ENCODE assay signal across 9 mouse cellular contexts in genomic region chr4:138597904-138598347, GRCm38 (mm10). TPM values are rescaled to one million over a fixed set of nuclear protein-coding genes. Genes with fewer than 3 reads are reported as not detected.
DNase-seq lines count a peak whose midpoint lies in the region; ATAC-seq and TF ChIP-seq lines count a peak whose summit lies in the region.
"Had no signal": no experiment of that assay in that cellular context is flagged by ENCODE, and none has a peak within 500 bp of the region (broad histone marks: within the 10 kb centered on the region; RNA-seq: fewer than 3 reads in every experiment).

No protein-coding gene starts in this region.

- peak; percentile 50 for DNase-seq in gastrocnemius, postnatal 10 days
- no peak for DNase-seq in gastrocnemius, postnatal 25 days
- peak; percentile 14 for DNase-seq in MEL (ENCODE audit: low read depth, low spot score)
- peak; percentile 80 for DNase-seq in embryonic facial prominence, embryonic 10.5 days (ENCODE audit: low spot score)
- peak; percentile 60 for DNase-seq in kidney, postnatal 0 days (ENCODE audit: low spot score)
- peak; percentile 93 for DNase-seq in midbrain, embryonic 11.5 days (ENCODE audit: low spot score, missing footprints)
- peak; percentile 9 for DNase-seq in splenic B cell, adult 2 months (ENCODE audit: low read depth, low spot score)
- no peak for DNase-seq in spleen, adult 18-20 months

- no peaks in the 10 kb centered on the region for H3K27me3 ChIP-seq in MEL (ENCODE audit: control insufficient read depth in 1 of 2, insufficient read depth in 2 of 2, low read length in 2 of 2)
- no peaks in the 10 kb centered on the region for H3K27me3 ChIP-seq in embryonic facial prominence, embryonic 10.5 days (replicated peaks; ENCODE audit: low read depth, poor library complexity, severe bottlenecking)
- H3K27me3 ChIP-seq in kidney, postnatal 0 days (ENCODE audit: insufficient read depth, low read length), result no peaks in the 10 kb centered on the region
- H3K27me3 ChIP-seq in midbrain, embryonic 11.5 days (ENCODE audit: control insufficient read depth, insufficient read depth, low read length), result no peaks in the 10 kb centered on the region
- H3K27me3 ChIP-seq in splenic B cell, adult 2 months (ENCODE audit: control insufficient read depth, insufficient read depth, low read length, poor library complexity, severe bottlenecking), result no peaks in the 10 kb centered on the region; the same call in 1 of the 2 replicates

- no peaks in the 10 kb centered on the region for H3K36me3 ChIP-seq in MEL (ENCODE audit: control insufficient read depth in 1 of 2, insufficient read depth in 2 of 2, low read length in 2 of 2)
- no peaks in the 10 kb centered on the region for H3K36me3 ChIP-seq in embryonic facial prominence, embryonic 10.5 days (replicated peaks)
- no peaks in the 10 kb centered on the region for H3K36me3 ChIP-seq in kidney, postnatal 0 days (ENCODE audit: insufficient read depth, low read length)
- no peaks in the 10 kb centered on the region for H3K36me3 ChIP-seq in midbrain, embryonic 11.5 days (ENCODE audit: control insufficient read depth, insufficient read depth, low read length)
- H3K36me3 ChIP-seq in splenic B cell, adult 2 months (ENCODE audit: control insufficient read depth, insufficient read depth, low read length, poor library complexity, severe bottlenecking), result no peaks in the 10 kb centered on the region

- no peak overlapping the region for H3K4me3 ChIP-seq in MEL (ENCODE audit: control insufficient read depth in 1 of 2, insufficient read depth in 1 of 2, low read depth in 2 of 2, low read length in 2 of 2)
- no peak overlapping the region for H3K4me3 ChIP-seq in embryonic facial prominence, embryonic 10.5 days
- no peak overlapping the region for H3K4me3 ChIP-seq in kidney, postnatal 0 days (replicated peaks; ENCODE audit: low read depth, low read length)
- no peak overlapping the region for H3K4me3 ChIP-seq in midbrain, embryonic 11.5 days (ENCODE audit: low read depth, low read length)

- no peak for TF ChIP-seq EP300 in MEL (IDR thresholded peaks at IDR 0.05; ENCODE audit: low read depth in 1 of 2, low read length in 2 of 2)

- no peaks in the 10 kb centered on the region for H3K4me1 ChIP-seq in MEL (ENCODE audit: control insufficient read depth in 1 of 2, insufficient read depth in 2 of 2, low read length in 2 of 2)
- peaks cover 30% of the 10 kb centered on the region for H3K4me1 ChIP-seq in embryonic facial prominence, embryonic 10.5 days
- H3K4me1 ChIP-seq in kidney, postnatal 0 days (replicated peaks; ENCODE audit: insufficient read depth, low read length), result no peaks in the 10 kb centered on the region
- H3K4me1 ChIP-seq in midbrain, embryonic 11.5 days (ENCODE audit: control insufficient read depth, insufficient read depth, low read length), result peaks cover 25% of the 10 kb centered on the region

- TF ChIP-seq POLR2A in MEL (IDR thresholded peaks at IDR 0.05; ENCODE audit: control insufficient read depth in 1 of 2, insufficient read depth in 1 of 2, low read depth in 1 of 2, low read length in 2 of 2, poor library complexity in 1 of 2), result no peak

- no peak overlapping the region for H3K9ac ChIP-seq in MEL (ENCODE audit: control insufficient read depth, low read depth, low read length, poor library complexity, severe bottlenecking)
- no peak overlapping the region for H3K9ac ChIP-seq in kidney, postnatal 0 days (ENCODE audit: low read depth, low read length)
- H3K9ac ChIP-seq in midbrain, embryonic 11.5 days (ENCODE audit: low read length), result no peak overlapping the region

- no peak; the same call in 1 of the 2 replicates for ATAC-seq in kidney, postnatal 0 days (replicated peaks; ENCODE audit: low FRiP score, low read depth)
- ATAC-seq in midbrain, embryonic 11.5 days (ENCODE audit: low FRiP score), result peak; percentile 75

- no peaks in the 10 kb centered on the region for H3K79me2 ChIP-seq in MEL (ENCODE audit: control insufficient read depth, insufficient read depth, low read length, poor library complexity)

- 10% methylated on average over 7 of the region's 7 CpGs for WGBS in embryonic facial prominence, embryonic 10.5 days
- 7% methylated on average over 7 of the region's 7 CpGs for WGBS in kidney, postnatal 0 days
- 4% methylated on average over 7 of the region's 7 CpGs for WGBS in midbrain, embryonic 11.5 days

- no peak overlapping the region for H3K27ac ChIP-seq in MEL (ENCODE audit: control insufficient read depth, low read depth, low read length)
- no peak overlapping the region for H3K27ac ChIP-seq in embryonic facial prominence, embryonic 10.5 days (replicated peaks)
- H3K27ac ChIP-seq in kidney, postnatal 0 days, result no peak overlapping the region
- H3K27ac ChIP-seq in midbrain, embryonic 11.5 days (ENCODE audit: low read depth, low read length), result no peak overlapping the region

- H3K9me3 ChIP-seq in MEL (replicated peaks; ENCODE audit: insufficient read depth, low read length), result no peaks in the 10 kb centered on the region
- no peaks in the 10 kb centered on the region for H3K9me3 ChIP-seq in embryonic facial prominence, embryonic 10.5 days
- no peaks in the 10 kb centered on the region for H3K9me3 ChIP-seq in kidney, postnatal 0 days (replicated peaks; ENCODE audit: low read length)
- no peaks in the 10 kb centered on the region for H3K9me3 ChIP-seq in midbrain, embryonic 11.5 days (ENCODE audit: control insufficient read depth, low read length)

- no peak for TF ChIP-seq CTCF in MEL (IDR thresholded peaks at IDR 0.05 in 2 of 3, conservative IDR thresholded peaks at IDR 0.05 in 1 of 3; ENCODE audit: control insufficient read depth in 1 of 3, insufficient read depth in 1 of 3, low read depth in 2 of 3, low read length in 3 of 3, poor library complexity in 1 of 3, severe bottlenecking in 1 of 3)
- TF ChIP-seq CTCF in kidney, postnatal 0 days (IDR thresholded peaks at IDR 0.05; ENCODE audit: low read depth), result no peak

- no peak for TF ChIP-seq RAD21 in MEL (IDR thresholded peaks at IDR 0.05; ENCODE audit: low read depth, low read length)

- no peak overlapping the region for H3K4me2 ChIP-seq in kidney, postnatal 0 days (ENCODE audit: low read length)
- H3K4me2 ChIP-seq in midbrain, embryonic 11.5 days, result peak overlapping the region; percentile 18; the same call in 1 of the 2 replicates

TF ChIP-seq in MEL, 35 proteins besides CTCF, POLR2A, EP300 and RAD21:
- TF ChIP-seq E2F4 (IDR thresholded peaks at IDR 0.05; ENCODE audit: borderline replicate concordance, low read depth, low read length), result no peak
- no peak for TF ChIP-seq TBP (IDR thresholded peaks at IDR 0.05; ENCODE audit: low read depth, low read length)
- TF ChIP-seq RCOR1 (IDR thresholded peaks at IDR 0.05; ENCODE audit: low read depth, low read length), result no peak
- no peak for TF ChIP-seq JUND (IDR thresholded peaks at IDR 0.05; ENCODE audit: low read depth, low read length)
- no peak for TF ChIP-seq USF1 (IDR thresholded peaks at IDR 0.05; ENCODE audit: low read depth, low read length)
- TF ChIP-seq MYC (IDR thresholded peaks at IDR 0.05; ENCODE audit: low read depth, low read length), result no peak
- no peak for TF ChIP-seq HCFC1 (IDR thresholded peaks at IDR 0.05; ENCODE audit: low read depth, low read length)
- no peak for TF ChIP-seq CHD1 (IDR thresholded peaks at IDR 0.05; ENCODE audit: low read depth, low read length)
- no peak for TF ChIP-seq MAFK (IDR thresholded peaks at IDR 0.05; ENCODE audit: borderline replicate concordance, low read depth, low read length)
- TF ChIP-seq ZC3H11A (IDR thresholded peaks at IDR 0.05; ENCODE audit: low read depth, low read length), result no peak
- no peak for TF ChIP-seq TAL1 (IDR thresholded peaks at IDR 0.05; ENCODE audit: low read length)
- TF ChIP-seq USF2 (IDR thresholded peaks at IDR 0.05; ENCODE audit: borderline replicate concordance in 1 of 2, insufficient read depth in 1 of 2, low read depth in 1 of 2, low read length in 2 of 2), result no peak
- no peak for TF ChIP-seq MYB (IDR thresholded peaks at IDR 0.05; ENCODE audit: low read depth, low read length)
- no peak for TF ChIP-seq ZMIZ1 (IDR thresholded peaks at IDR 0.05; ENCODE audit: low read depth, low read length)
- no peak for TF ChIP-seq ETS1 (IDR thresholded peaks at IDR 0.05; ENCODE audit: low read depth, low read length)

RNA-seq across cellular contexts. Expression of gene Vwa5b1, which starts 37.8 kb away (rescaled TPM):
- not detected for total RNA-seq in gastrocnemius, postnatal 10 days (2021)
- not detected for total RNA-seq in gastrocnemius, postnatal 25 days (2021)
- not detected in 2 replicates for total RNA-seq in MEL (2012; rRNA removed)
- not detected for polyA plus RNA-seq in MEL (2012; ENCODE audit: insufficient read depth in 1 of 2, insufficient read length in 2 of 2, low read depth in 1 of 2, low replicate concordance in 2 of 2, missing spikeins in 1 of 2)
- polyA plus RNA-seq in embryonic facial prominence, embryonic 10.5 days (2016; fragmentation: Nextera tagmentation; extraction: Ambion mirVana), result 0.10 and 0.14 TPM in 2 replicates
- 0.11 and 0.15 TPM in 2 replicates for polyA plus RNA-seq in kidney, postnatal 0 days (2015; fragmentation: Nextera tagmentation; extraction: Ambion mirVana)
- polyA plus RNA-seq in midbrain, embryonic 11.5 days (2014; fragmentation: Nextera tagmentation; extraction: Ambion mirVana), result 0.15 and 0.28 TPM in 2 replicates
- total RNA-seq: liver, adult 2 months had no signal
- polyA plus RNA-seq: liver, adult 2 months had no signal

Comparison
In these comparisons a context has a peak if more than half of its experiments do, and no peak if none do; other contexts are left out.
1. DNase-seq: peak in gastrocnemius, postnatal 10 days (single experiment), MEL (single experiment), embryonic facial prominence, embryonic 10.5 days (single experiment), kidney, postnatal 0 days (single experiment), midbrain, embryonic 11.5 days (single experiment) and splenic B cell, adult 2 months (single experiment); none in gastrocnemius, postnatal 25 days (single experiment) and spleen, adult 18-20 months (0 of 2).